Mouse (Mus musculus): ENCODE data around the gene Stx18.

Stx18 gene

GRCm38 (mm10) chr5:38078575-38078974 is 40.0 kb downstream of the Stx18 start:
- in situ Hi-C loops (cut with MboI, MseI) = no loop called here

GRCm38 (mm10) chr5:38080472-38080871 is 41.9 kb downstream of the Stx18 start:
- in situ Hi-C loops (cut with MboI, MseI) = loop anchor here (10.0 kb wide), 1 partner anchor 266 kb away; no protein-coding TSS in a partner anchor

GRCm38 (mm10) chr5:38082589-38082988 is 44.0 kb downstream of the Stx18 start:
- in situ Hi-C loops (cut with MboI, MseI) = loop anchor here (10.0 kb wide), 1 partner anchor 268 kb away; no protein-coding TSS in a partner anchor

GRCm38 (mm10) chr5:38083362-38083761 is 44.8 kb downstream of the Stx18 start:
- in situ Hi-C loops (cut with MboI, MseI) = loop anchor here (10.0 kb wide), 1 partner anchor 269 kb away; no protein-coding TSS in a partner anchor

- in situ Hi-C loops (cut with MboI, MseI) = loop anchor here (5.0 to 10.0 kb wide), 2 partner anchors 270 to 802 kb away; no protein-coding TSS in a partner anchor
These were observed 46.1 kb downstream of the Stx18 start for GRCm38 (mm10) chr5:38084616-38085015.

- in situ Hi-C loops (cut with MboI, MseI) = loop anchor here (5.0 to 10.0 kb wide), 2 partner anchors 271 to 803 kb away; no protein-coding TSS in a partner anchor
These were observed 47.2 kb downstream of the Stx18 start for GRCm38 (mm10) chr5:38085561-38086392.

GRCm38 (mm10) chr5:38090111-38090510 is 51.6 kb downstream of the Stx18 start:
- in situ Hi-C loops (cut with MboI, MseI) = no loop called here

GRCm38 (mm10) chr5:38090581-38090980 is 52.0 kb downstream of the Stx18 start:
- in situ Hi-C loops (cut with MboI, MseI) = no loop called here

- in situ Hi-C loops (cut with MboI, MseI) = no loop called here
These were observed 52.8 kb downstream of the Stx18 start for GRCm38 (mm10) chr5:38091046-38091965.

- in situ Hi-C loops (cut with MboI, MseI) = no loop called here
These were observed 53.4 kb downstream of the Stx18 start for GRCm38 (mm10) chr5:38091966-38092304.

- in situ Hi-C loops (cut with MboI, MseI) = no loop called here
These were observed 55.8 kb downstream of the Stx18 start for GRCm38 (mm10) chr5:38094331-38094730.

- in situ Hi-C loops (cut with MboI, MseI) = no loop called here
These were observed 59.1 kb downstream of the Stx18 start for GRCm38 (mm10) chr5:38097501-38098093.

- in situ Hi-C loops (cut with MboI, MseI) = no loop called here
These were observed 60.7 kb downstream of the Stx18 start for GRCm38 (mm10) chr5:38099139-38099676.

GRCm38 (mm10) chr5:38102945-38103344 is 64.4 kb downstream of the Stx18 start:
- in situ Hi-C loops (cut with MboI, MseI) = no loop called here

GRCm38 (mm10) chr5:38106080-38106697 is 67.6 kb downstream of the Stx18 start:
- in situ Hi-C loops (cut with MboI, MseI) = no loop called here

- in situ Hi-C loops (cut with MboI, MseI) = no loop called here
These were observed 68.3 kb downstream of the Stx18 start for GRCm38 (mm10) chr5:38106807-38107206.

GRCm38 (mm10) chr5:38114526-38114925 is 76.0 kb downstream of the Stx18 start:
- in situ Hi-C loops (cut with MboI, MseI) = no loop called here

- in situ Hi-C loops (cut with MboI, MseI) = no loop called here
These were observed 78.5 kb downstream of the Stx18 start for GRCm38 (mm10) chr5:38117056-38117455.

GRCm38 (mm10) chr5:38119268-38119667 is 80.7 kb downstream of the Stx18 start:
- in situ Hi-C loops (cut with MboI, MseI) = no loop called here

GRCm38 (mm10) chr5:38121699-38122098 is 83.2 kb downstream of the Stx18 start:
- in situ Hi-C loops (cut with MboI, MseI) = no loop called here
